Mouse (Mus musculus): ENCODE measurements around the gene Pttg1.

Gene Pttg1

GRCm38 (mm10) chr11:43425824-43426413 is at the start of gene Pttg1:
TSS of gene Pttg1 (minus strand) at chr11:43426251.
- DNase-seq (ENCODE audit: low read depth) = peak; percentile 92

GRCm38 (mm10) chr11:43474225-43474774 is 48.2 kb upstream of the Pttg1 start, which contains the start of gene C1qtnf2:
TSS of gene C1qtnf2 (plus strand) at chr11:43474276.
- DNase-seq (ENCODE audit: low read depth) = peak; percentile 53

GRCm38 (mm10) chr11:43473635-43474224 is 47.7 kb upstream of the Pttg1 start:
- DNase-seq (ENCODE audit: low read depth) = no peak

- DNase-seq (ENCODE audit: low read depth) = no peak
Measured at GRCm38 (mm10) chr11:43473115-43473514, 47.1 kb upstream of the Pttg1 start.

- DNase-seq (ENCODE audit: low read depth) = no peak
Measured at GRCm38 (mm10) chr11:43470881-43471820, 45.1 kb upstream of the Pttg1 start.

GRCm38 (mm10) chr11:43470118-43470517 is 44.1 kb upstream of the Pttg1 start:
- DNase-seq (ENCODE audit: low read depth) = no peak

- DNase-seq (ENCODE audit: low read depth) = no peak
Measured at GRCm38 (mm10) chr11:43463204-43463603, 37.2 kb upstream of the Pttg1 start.

GRCm38 (mm10) chr11:43452266-43452665 is 26.2 kb upstream of the Pttg1 start:
- DNase-seq (ENCODE audit: low read depth) = peak; percentile 75

GRCm38 (mm10) chr11:43451322-43451721 is 25.3 kb upstream of the Pttg1 start:
- peak; percentile 79 for DNase-seq (ENCODE audit: low read depth)

- no peak for DNase-seq (ENCODE audit: low read depth)
Measured at GRCm38 (mm10) chr11:43449916-43450315, 23.9 kb upstream of the Pttg1 start.

GRCm38 (mm10) chr11:43443183-43443582 is 17.1 kb upstream of the Pttg1 start:
- DNase-seq (ENCODE audit: low read depth) = no peak

GRCm38 (mm10) chr11:43441121-43441520 is 15.1 kb upstream of the Pttg1 start:
- DNase-seq (ENCODE audit: low read depth) = no peak

- DNase-seq (ENCODE audit: low read depth) = no peak
Measured at GRCm38 (mm10) chr11:43434024-43434407, 8.0 kb upstream of the Pttg1 start.

GRCm38 (mm10) chr11:43433254-43434023 is 7.4 kb upstream of the Pttg1 start, which contains the start of gene Slu7:
TSS of gene Slu7 (plus strand) at chr11:43433744.
- peak; percentile 90 for DNase-seq (ENCODE audit: low read depth)

GRCm38 (mm10) chr11:43426414-43426884 is 398 bp upstream of the Pttg1 start:
- DNase-seq (ENCODE audit: low read depth) = no peak

- DNase-seq (ENCODE audit: low read depth) = no peak
Measured at GRCm38 (mm10) chr11:43425166-43425709, 813 bp downstream of the Pttg1 start.

- peak; percentile 24 for DNase-seq (ENCODE audit: low read depth)
Measured at GRCm38 (mm10) chr11:43424386-43424785, 1.7 kb downstream of the Pttg1 start.

- DNase-seq (ENCODE audit: low read depth) = no peak
Measured at GRCm38 (mm10) chr11:43417201-43417600, 8.8 kb downstream of the Pttg1 start.

GRCm38 (mm10) chr11:43412771-43413451 is 13.1 kb downstream of the Pttg1 start:
- peak; percentile 87 for DNase-seq (ENCODE audit: low read depth)

GRCm38 (mm10) chr11:43411413-43411812 is 14.6 kb downstream of the Pttg1 start:
- peak; percentile 77 for DNase-seq (ENCODE audit: low read depth)

GRCm38 (mm10) chr11:43410291-43410690 is 15.8 kb downstream of the Pttg1 start:
- DNase-seq (ENCODE audit: low read depth) = no peak
